ENCODE assay signal across 8 mouse cellular contexts in the genomic region with DNA sequence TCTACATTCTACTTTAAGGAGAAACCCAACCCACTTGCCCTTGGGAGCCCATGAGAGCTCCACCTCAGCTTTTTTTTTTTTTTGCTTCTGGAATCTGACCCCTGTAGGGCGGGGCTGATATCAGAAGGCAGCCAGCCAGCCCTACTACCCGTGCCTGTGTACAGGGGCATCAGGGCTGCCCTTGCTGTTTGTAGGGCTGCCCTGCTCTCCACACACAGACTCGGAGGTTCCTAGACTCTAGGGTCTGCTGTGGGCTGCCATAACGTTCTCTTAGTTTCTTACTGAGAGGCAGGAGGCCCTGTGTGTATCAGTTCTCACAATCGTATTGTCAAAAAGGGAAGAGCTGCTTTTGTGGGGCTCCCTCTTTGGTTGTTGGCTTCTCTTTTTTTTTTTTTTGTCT. TPM values are rescaled to one million over a fixed set of nuclear protein-coding genes. Genes with fewer than 3 reads are reported as not detected.
DNase-seq lines count a peak whose midpoint lies in the region; ATAC-seq and TF ChIP-seq lines count a peak whose summit lies in the region.

No protein-coding gene starts in this region.

- H3K36me3 ChIP-seq in lung, embryonic 15.5 days, result peaks cover 48% of the 10 kb centered on the region
- no peaks in the 10 kb centered on the region; the same call in 1 of the 2 replicates for H3K36me3 ChIP-seq in kidney, adult 2 months (ENCODE audit: control insufficient read depth, insufficient read depth, low read length)

- WGBS in lung, embryonic 15.5 days, result 34% methylated on average over 5 of the region's 5 CpGs
- whole genome bisulfite sequencing in kidney, adult 2 months, result 13% methylated on average over 5 of the region's 5 CpGs

- ATAC-seq in lung, embryonic 15.5 days (ENCODE audit: borderline replicate concordance, extremely low read depth, low FRiP score, low TSS enrichment), result no peak
- peak; percentile 56; the same call in 1 of the 2 replicates for ATAC-seq in megakaryocyte-erythroid progenitor cell, adult 5-6 weeks (replicated peaks; ENCODE audit: low FRiP score, low TSS enrichment, poor library complexity, severe bottlenecking)
- no peak for ATAC-seq in erythroid progenitor cell, adult 5-6 weeks (replicated peaks; ENCODE audit: low FRiP score, poor library complexity, severe bottlenecking)

- peaks cover 85% of the 10 kb centered on the region for H3K4me1 ChIP-seq in lung, embryonic 15.5 days
- H3K4me1 ChIP-seq in kidney, adult 2 months (ENCODE audit: control insufficient read depth, insufficient read depth, low read length), result peaks cover 77% of the 10 kb centered on the region

- H3K4me3 ChIP-seq in lung, embryonic 15.5 days, result no peak overlapping the region
- no peak overlapping the region for H3K4me3 ChIP-seq in kidney, adult 2 months (ENCODE audit: insufficient read depth, low read depth, low read length)

- DNase-seq in lung, postnatal 25 days (ENCODE audit: low spot score), result no peak
- peak; percentile 64 for DNase-seq in embryo, embryonic 10.5 days (ENCODE audit: low spot score)
- DNase-seq in kidney, adult 2 months, result peak; percentile 90
- DNase-seq in cerebellum, adult 8-10 months, result no peak
- no peak for DNase-seq in spleen, postnatal 10 days (ENCODE audit: low spot score in 2 of 2)

- no peaks in the 10 kb centered on the region for H3K9me3 ChIP-seq in lung, embryonic 15.5 days

- H3K27ac ChIP-seq in lung, embryonic 15.5 days, result peak overlapping the region; percentile 79
- peak overlapping the region; percentile 67 for H3K27ac ChIP-seq in kidney, adult 2 months (ENCODE audit: insufficient read depth, low read depth, low read length)

- H3K9ac ChIP-seq in lung, embryonic 15.5 days, result no peak overlapping the region

- no peak for TF ChIP-seq POLR2A in kidney, adult 2 months (IDR thresholded peaks at IDR 0.05; ENCODE audit: low read depth, low read length)

- TF ChIP-seq CTCF in kidney, adult 2 months (conservative IDR thresholded peaks at IDR 0.05; ENCODE audit: insufficient read depth, insufficient read length, low read depth, low read length), result no peak

- no peaks in the 10 kb centered on the region for H3K27me3 ChIP-seq in lung, embryonic 15.5 days
- H3K27me3 ChIP-seq in kidney, adult 2 months (replicated peaks; ENCODE audit: control insufficient read depth, insufficient read depth, low read length), result no peaks in the 10 kb centered on the region

- H3K4me2 ChIP-seq in lung, embryonic 15.5 days, result no peak overlapping the region

RNA-seq across cellular contexts. Expression of a gene that starts 18.6 kb away (rescaled TPM):
- polyA plus RNA-seq in lung, embryonic 15.5 days (2015; fragmentation: Nextera tagmentation; extraction: Ambion mirVana), result 153 and 160 TPM in 2 replicates
- 106 and 110 TPM in 2 replicates for polyA plus RNA-seq in kidney, adult 2 months (2012; rRNA removed)
- total RNA-seq in megakaryocyte-erythroid progenitor cell, adult 5-6 weeks (2014; fragmentation: Nextera tagmentation), result 15.7 and 20.4 TPM in 2 replicates
- total RNA-seq in megakaryocyte-erythroid progenitor cell, adult 5-6 weeks (2017), result 56.3 and 63.5 TPM in 2 replicates
- total RNA-seq in erythroid progenitor cell, adult 5-6 weeks (2015; ENCODE audit: low replicate concordance), result 28.9 and 33.5 TPM in 2 replicates
- total RNA-seq in erythroid progenitor cell, adult 5-6 weeks (2017; ENCODE audit: low replicate concordance), result 14.8 and 57.0 TPM in 2 replicates

RNA-seq across cellular contexts. Expression of a gene that starts 23.2 kb away (rescaled TPM):
- 4.2 and 4.4 TPM in 2 replicates for polyA plus RNA-seq in lung, embryonic 15.5 days (2015; fragmentation: Nextera tagmentation; extraction: Ambion mirVana)
- polyA plus RNA-seq in kidney, adult 2 months (2012; rRNA removed), result 2.0 TPM in 2 replicates
- 0.45 and 1.7 TPM in 2 replicates for total RNA-seq in megakaryocyte-erythroid progenitor cell, adult 5-6 weeks (2014; fragmentation: Nextera tagmentation)
- total RNA-seq in megakaryocyte-erythroid progenitor cell, adult 5-6 weeks (2017), result 0.91 TPM in 1 of 2 replicates, not detected in the other
- not detected in 2 replicates for total RNA-seq in erythroid progenitor cell, adult 5-6 weeks (2015; ENCODE audit: low replicate concordance)
- not detected in 2 replicates for total RNA-seq in erythroid progenitor cell, adult 5-6 weeks (2017; ENCODE audit: low replicate concordance)

RNA-seq across cellular contexts. Expression of a gene that starts 35.1 kb away (rescaled TPM):
- 457 and 490 TPM in 2 replicates for polyA plus RNA-seq in lung, embryonic 15.5 days (2015; fragmentation: Nextera tagmentation; extraction: Ambion mirVana)
- polyA plus RNA-seq in kidney, adult 2 months (2012; rRNA removed), result 118 and 181 TPM in 2 replicates
- total RNA-seq in megakaryocyte-erythroid progenitor cell, adult 5-6 weeks (2014; fragmentation: Nextera tagmentation), result 2,091 and 2,156 TPM in 2 replicates
- 1,518 and 2,802 TPM in 2 replicates for total RNA-seq in megakaryocyte-erythroid progenitor cell, adult 5-6 weeks (2017)
- 324 and 337 TPM in 2 replicates for total RNA-seq in erythroid progenitor cell, adult 5-6 weeks (2015; ENCODE audit: low replicate concordance)
- 331 and 402 TPM in 2 replicates for total RNA-seq in erythroid progenitor cell, adult 5-6 weeks (2017; ENCODE audit: low replicate concordance)

RNA-seq across cellular contexts. Expression of a gene that starts 41.7 kb away (rescaled TPM):
- polyA plus RNA-seq in lung, embryonic 15.5 days (2015; fragmentation: Nextera tagmentation; extraction: Ambion mirVana), result 0.85 TPM in 1 of 2 replicates, not detected in the other
- polyA plus RNA-seq in kidney, adult 2 months (2012; rRNA removed), result not detected in 2 replicates
- total RNA-seq in megakaryocyte-erythroid progenitor cell, adult 5-6 weeks (2014; fragmentation: Nextera tagmentation), result 0.89 TPM in 1 of 2 replicates, not detected in the other
- 2.4 TPM in 1 of 2 replicates, not detected in the other for total RNA-seq in megakaryocyte-erythroid progenitor cell, adult 5-6 weeks (2017)
- total RNA-seq in erythroid progenitor cell, adult 5-6 weeks (2015; ENCODE audit: low replicate concordance), result not detected in 2 replicates
- not detected in 2 replicates for total RNA-seq in erythroid progenitor cell, adult 5-6 weeks (2017; ENCODE audit: low replicate concordance)

RNA-seq across cellular contexts. Expression of a gene that starts 51.0 kb away (rescaled TPM):
- 15.6 and 18.5 TPM in 2 replicates for polyA plus RNA-seq in lung, embryonic 15.5 days (2015; fragmentation: Nextera tagmentation; extraction: Ambion mirVana)
- 7.1 and 8.5 TPM in 2 replicates for polyA plus RNA-seq in kidney, adult 2 months (2012; rRNA removed)
- 17.7 and 18.9 TPM in 2 replicates for total RNA-seq in megakaryocyte-erythroid progenitor cell, adult 5-6 weeks (2014; fragmentation: Nextera tagmentation)
- total RNA-seq in megakaryocyte-erythroid progenitor cell, adult 5-6 weeks (2017), result 20.4 and 23.3 TPM in 2 replicates
- 8.3 and 13.8 TPM in 2 replicates for total RNA-seq in erythroid progenitor cell, adult 5-6 weeks (2015; ENCODE audit: low replicate concordance)
- total RNA-seq in erythroid progenitor cell, adult 5-6 weeks (2017; ENCODE audit: low replicate concordance), result 8.8 and 19.1 TPM in 2 replicates

Comparison
In these comparisons a context has a peak if more than half of its experiments do, and no peak if none do; other contexts are left out.
1. DNase-seq: peak in embryo, embryonic 10.5 days (single experiment) and kidney, adult 2 months (single experiment); none in lung, postnatal 25 days (single experiment), cerebellum, adult 8-10 months (single experiment) and spleen, postnatal 10 days (0 of 2).